Mouse (Mus musculus) c-Kit-positive CD71-positive TER-119-negative erythroid progenitor cells, embryonic 14.5 days (primary cell): ENCODE results near the gene Tcl1b2.
"Not testable (repeated sequence)": the region's sequence is repeated elsewhere in the genome, so short reads cannot be mapped to it uniquely, and the experiment has no call there.

Source experiments
- DNase-seq: peaks from one replicate; pipeline ENCODE4 v3.0.0-alpha.2; 2013; ENCODE audit warnings: low read depth

Gene Tcl1b2

DNA sequence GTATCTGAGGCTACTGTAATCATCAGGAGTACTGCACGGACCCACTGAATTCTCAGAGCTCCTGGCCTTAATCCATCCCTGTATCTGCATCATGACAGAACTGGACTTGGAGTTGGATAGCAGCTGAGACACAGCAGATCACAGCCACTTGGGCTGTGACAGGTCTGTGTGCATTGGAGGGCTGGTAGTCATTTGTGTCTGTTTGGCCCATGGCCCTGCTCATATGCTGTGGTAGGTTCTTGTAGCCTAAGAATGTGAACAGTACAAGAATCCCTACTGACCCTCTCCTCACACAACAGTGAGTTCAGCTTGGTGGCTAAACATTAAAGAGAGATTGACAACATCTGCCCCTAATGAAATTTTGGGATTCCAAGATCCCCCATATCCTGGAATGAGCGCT, 27.6 kb downstream of the Tcl1b2 start:
- DNase-seq: no peak

DNA sequence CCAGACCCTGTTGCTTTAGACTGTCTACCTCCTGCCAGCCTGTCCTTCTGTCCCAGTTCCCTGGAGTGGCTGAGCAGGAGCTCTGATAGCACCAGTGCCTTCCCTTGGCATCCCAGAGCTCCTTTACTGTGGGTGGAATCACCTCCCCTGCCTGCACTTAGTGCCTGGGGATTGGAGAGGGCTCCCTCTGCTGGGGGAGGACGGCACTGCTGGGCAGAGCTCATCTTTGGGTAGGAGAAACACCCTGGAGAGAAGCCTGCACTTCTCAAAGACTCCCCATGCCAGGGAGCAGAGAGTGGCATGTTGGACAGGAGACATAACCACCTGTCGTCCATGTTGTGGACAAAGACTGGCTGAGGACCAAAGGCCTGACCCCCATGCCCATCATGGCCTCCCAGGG, 28.5 kb downstream of the Tcl1b2 start:
- not testable (repeated sequence) for DNase-seq

DNA sequence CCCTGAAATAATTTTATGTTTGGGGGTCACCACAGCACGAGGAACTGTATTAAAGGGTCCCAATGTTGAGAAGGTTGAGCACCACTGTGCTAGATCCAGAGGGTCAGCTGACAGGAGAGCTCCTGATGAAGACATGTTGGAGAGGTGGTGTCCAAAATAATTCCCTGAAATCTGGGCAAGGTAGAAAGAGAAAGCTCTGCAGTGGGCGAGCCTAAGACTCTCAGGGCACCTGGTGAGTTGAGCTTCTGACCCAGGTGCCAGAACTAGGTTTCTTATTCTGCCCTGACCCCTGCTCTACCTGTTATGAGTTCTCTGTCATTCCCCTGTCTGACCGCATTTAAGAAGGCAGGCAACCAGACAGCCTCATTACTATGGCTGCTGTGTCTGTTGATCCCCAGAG, 30.2 kb downstream of the Tcl1b2 start, which contains the start of gene Tcl1b5:
Gene Tcl1b5, plus strand, starts transcription at position 301 of the 400 bp plus-strand sequence.
- DNase-seq: not testable (repeated sequence)

DNA sequence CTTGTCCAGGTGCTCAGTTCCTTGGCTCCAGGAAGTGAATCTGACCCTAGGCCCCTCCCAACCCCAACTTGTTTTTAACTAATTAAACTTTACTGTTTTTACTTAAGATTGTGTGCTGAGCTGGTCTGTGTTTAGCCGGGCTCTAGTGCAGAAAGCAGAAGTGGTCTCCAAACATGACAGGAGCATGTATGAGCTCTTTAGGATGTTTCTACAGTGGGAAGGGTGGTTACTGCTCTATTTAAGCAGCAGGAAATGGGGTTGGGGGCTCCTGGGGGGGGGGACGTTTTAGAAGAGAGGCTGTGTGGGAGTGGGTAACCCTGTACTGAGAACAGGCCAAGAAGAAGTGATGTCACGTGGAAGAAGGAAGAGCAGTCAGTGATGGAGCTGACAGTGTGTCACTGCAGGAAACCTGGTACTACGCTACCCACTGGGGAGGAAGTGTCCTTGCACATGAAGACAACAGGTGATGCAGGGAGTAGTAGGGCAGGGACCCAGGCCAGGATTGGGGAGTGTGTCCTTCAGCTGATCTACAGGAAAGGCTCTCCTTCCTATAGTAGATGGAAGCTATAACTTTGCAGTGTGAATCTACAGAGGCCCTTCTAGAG, 35.3 kb downstream of the Tcl1b2 start:
- not testable (repeated sequence) for DNase-seq

DNA sequence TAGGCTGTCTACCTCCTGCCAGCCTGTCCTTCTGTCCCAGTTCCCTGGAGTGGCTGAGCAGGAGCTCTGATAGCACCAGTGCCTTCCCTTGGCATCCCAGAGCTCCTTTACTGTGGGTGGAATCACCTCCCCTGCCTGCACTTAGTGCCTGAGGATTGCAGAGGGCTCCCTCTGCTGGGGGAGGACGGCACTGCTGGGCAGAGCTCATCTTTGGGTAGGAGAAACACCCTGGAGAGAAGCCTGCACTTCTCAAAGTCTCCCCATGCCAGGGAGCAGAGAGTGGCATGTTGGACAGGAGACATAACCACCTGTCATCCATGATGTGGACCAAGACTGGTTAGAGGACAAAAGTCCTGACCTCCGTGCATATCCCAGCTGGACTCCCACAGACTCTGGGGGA, 43.2 kb downstream of the Tcl1b2 start:
- DNase-seq: not testable (repeated sequence)

DNA sequence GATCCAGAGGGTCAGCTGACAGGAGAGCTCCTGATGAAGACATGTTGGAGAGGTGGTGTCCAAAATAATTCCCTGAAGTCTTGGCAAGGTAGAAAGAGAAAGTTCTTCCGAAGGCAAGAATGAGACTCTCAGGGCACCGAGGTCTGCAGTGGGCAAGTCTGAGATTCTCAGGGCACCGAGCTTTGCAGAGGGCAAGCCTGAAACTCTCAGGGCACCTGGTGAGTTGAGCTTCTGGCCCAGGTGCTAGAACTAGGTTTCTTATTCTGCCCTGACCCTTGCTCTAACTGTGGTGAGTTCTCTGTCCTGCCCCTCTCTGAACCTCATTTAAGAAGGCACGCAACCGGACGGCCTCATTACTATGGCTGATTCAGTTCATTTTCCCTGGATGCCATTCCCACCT, 44.9 kb downstream of the Tcl1b2 start, which contains the start of gene Tcl1b3:
Gene Tcl1b3, plus strand, starts transcription at position 301 of the 400 bp plus-strand sequence.
- DNase-seq: not testable (repeated sequence)

DNA sequence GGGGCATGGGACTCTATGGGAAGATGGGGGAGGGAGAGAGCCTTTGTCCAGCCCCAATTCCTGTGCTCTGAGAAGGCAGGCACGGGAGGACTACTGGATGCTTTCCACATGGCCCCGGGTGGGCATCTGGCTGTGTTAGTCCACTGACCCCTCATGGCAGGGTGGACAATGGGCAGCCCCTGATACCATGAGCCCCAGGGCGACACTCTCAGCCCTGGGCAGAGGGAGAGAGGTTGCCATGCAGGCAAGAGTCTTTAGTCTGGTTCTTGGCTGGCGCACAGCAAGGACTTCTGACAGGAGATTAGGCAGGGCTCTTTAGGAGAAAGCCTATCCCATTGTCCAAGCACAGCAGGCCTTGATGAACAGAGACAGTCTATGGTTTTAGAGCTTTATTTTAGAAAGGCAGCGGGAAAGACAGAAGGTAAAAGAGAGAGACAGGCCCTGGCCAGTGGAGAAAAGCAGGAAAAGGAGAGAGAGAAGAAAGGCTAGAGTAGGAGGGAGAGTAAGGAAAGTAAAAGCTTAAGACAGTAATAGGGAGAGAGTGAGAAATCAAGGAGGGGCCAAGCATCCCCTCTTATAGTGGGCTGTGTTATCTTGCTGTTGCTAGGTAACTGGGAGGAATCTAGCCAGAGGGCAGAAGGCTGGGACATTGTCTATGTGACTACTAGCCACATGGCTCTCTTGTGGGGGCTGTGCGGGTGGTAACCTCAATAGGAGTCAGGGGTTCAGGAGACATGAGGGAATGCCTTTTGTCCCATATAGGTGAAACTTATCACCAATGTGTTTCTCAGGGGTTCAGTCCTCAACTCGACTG, 54.1 kb downstream of the Tcl1b2 start:
- not testable (repeated sequence) for DNase-seq

DNA sequence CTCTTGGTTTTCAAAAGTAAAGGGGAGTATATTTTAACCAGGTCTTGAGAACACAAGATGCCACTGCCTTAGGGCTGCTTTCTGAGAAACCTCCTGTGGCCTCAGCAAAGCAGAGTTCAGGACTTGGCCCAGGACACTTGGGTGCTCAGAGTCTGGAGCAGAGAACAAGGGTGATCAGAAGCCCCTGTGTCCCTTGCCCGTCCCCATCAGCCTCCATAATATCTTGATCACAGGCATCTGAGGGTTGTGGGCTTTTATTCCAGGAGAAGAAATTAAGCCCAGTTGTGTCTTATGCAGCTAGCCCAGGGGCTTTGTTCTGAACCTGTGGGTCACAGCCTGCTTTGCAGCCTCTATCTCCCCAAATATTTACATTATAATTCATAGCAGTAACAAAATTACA, 55.8 kb downstream of the Tcl1b2 start, which contains the start of gene Tcl1b4:
Gene Tcl1b4, plus strand, starts transcription at position 301 of the 400 bp plus-strand sequence.
- DNase-seq: not testable (repeated sequence)
